Mouse (Mus musculus): Measurements from ENCODE around the gene Efna4.

The Efna4 gene

DNA sequence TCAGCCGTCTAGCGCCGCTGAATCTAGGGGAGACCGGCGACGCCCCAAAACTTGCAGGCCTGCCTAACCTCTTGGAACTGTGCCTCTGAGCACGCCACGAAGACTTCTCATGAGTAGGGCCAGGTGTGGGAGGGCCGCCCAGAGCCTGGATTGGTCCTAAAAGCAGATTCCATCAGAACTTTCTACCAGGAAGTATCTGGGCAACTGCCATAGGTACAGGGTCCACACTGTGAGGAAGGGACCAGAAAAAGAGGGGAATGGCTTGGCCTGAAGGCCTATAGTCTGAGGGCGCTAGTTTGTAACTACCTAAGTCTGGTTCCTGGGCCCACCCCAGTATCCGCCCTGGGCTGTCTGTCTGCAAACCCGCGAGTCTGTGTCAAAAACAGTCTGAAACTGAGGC, 6.3 kb downstream of the Efna4 start:
- DNase-seq (ENCODE audit: low read depth, low spot score), result no peak

GRCm38 (mm10) chr3:89330948-89331347, 6.9 kb downstream of the Efna4 start:
- DNase-seq (ENCODE audit: low read depth, low spot score), result no peak

- DNase-seq (ENCODE audit: low read depth, low spot score), result no peak
Observed at GRCm38 (mm10) chr3:89330346-89330745, 7.5 kb downstream of the Efna4 start.

DNA sequence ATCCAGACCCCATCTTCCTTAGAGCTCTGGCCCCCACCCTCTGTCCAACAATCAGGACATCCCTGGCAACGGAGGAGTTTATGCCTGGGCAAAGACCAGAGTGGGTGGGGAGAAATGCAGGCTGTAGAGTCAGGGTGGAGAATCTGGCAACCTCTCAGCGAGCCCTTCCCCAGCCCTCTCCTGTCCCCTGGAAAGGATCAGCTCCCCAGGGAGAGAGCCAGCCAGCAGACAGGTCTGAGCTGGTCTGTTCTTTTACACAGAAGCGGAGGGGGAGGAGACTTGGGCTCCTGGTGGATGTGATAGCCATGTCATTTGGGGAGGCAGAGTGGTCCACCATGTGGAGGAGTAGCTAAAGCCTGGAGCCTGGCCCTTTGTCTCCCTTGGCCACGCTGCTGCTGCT, 9.2 kb downstream of the Efna4 start:
- no peak for DNase-seq (ENCODE audit: low read depth, low spot score)

DNA sequence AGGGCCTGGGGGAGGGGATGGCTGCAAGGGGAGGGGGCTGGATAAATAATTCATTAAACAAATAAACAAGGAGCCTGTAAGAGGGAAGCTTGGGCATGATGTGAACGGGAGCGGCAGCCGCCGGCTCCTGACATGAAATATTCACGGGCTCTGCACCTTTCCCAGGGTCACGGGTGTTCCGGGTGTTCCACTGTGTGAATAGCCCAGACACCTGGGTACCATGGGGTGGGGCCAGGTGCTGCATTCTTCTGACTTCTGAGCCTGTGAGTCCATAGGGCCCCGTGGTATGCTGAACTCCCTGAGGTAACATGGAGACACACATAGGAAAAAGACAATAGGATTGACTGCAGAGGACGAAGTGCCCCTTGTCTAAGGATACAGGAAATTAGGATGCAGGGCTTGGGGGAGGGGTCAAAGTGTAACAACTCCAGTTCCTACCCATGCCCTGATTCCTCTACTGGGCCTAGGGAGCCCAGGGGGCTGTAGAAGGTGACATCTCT, 10.4 kb downstream of the Efna4 start:
- no peak for DNase-seq (ENCODE audit: low read depth, low spot score)

DNA sequence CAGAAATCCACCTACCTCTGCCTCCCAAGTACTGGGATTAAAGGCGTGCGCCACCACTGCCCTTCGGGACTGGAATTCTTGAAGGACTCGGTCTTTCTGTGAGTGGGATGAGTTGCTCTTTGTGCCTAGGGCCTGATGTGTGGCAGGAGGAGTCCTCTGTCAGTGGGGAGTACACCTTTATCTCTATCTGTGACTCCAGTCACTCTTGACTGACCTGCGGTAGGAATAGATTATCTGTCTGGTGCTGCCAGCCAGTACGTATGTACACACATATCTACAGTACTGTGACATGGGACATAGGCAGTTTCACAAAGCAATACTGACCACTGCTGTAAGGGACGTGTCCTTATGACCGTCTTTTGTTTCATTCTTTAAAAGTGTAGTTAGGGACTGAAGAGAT, 11.9 kb downstream of the Efna4 start:
- no peak for DNase-seq (ENCODE audit: low read depth, low spot score)

DNA sequence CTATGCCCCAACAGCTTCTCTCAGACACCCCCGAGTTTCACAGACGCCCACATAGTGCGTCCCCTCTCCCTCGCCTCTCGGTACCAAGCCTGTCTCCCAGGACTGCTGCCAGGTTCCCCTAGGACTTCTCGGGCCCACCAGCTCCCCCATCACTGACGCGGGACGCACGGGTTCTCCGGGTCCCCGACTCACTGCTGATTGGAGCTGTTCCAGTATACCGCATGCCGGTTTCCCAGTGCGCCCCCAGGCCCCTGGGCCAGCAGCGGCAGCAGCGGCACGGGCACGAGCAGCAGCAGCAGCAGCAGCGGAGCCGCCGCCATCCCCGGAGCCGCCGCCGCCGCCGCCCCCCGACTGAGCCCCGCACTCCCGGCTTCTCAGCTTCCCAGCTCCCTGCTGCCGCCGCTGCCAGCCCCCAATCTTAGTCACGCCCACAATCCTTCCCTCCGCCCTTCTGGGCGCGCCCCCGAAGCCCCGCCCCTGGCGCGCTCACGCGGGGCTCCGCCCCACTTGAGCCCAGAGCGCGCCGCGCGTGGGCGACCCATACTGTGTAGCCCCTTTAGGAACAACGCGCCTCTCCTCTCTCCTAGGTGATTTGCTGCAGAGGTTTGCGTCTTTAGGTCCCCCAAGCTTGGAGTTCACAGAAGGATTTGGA, 15.2 kb downstream of the Efna4 start, which contains the start of gene Efna3:
TSS of gene Efna3 (minus strand) at position 452 of the 652 bp plus-strand sequence.
- no peak for DNase-seq (ENCODE audit: low read depth, low spot score)

DNA sequence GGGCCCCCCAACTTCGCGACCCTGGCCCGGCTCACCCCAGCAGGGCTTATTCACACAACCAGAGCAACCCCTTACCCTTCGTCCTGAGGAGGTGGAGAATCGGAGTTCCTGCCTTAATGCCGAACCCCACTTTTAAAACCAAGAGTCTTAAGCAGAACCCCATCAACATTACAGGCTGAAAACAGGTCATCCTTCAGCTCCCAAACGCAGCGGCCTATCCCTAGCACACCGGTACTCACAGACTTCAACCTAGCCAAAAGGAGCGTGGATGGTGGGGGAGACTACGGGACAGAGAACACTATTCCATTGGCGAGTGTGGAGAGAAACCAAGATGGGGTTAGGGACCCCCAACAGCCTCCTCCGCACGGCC, 15.7 kb downstream of the Efna4 start:
- no peak for DNase-seq (ENCODE audit: low read depth, low spot score)

DNA sequence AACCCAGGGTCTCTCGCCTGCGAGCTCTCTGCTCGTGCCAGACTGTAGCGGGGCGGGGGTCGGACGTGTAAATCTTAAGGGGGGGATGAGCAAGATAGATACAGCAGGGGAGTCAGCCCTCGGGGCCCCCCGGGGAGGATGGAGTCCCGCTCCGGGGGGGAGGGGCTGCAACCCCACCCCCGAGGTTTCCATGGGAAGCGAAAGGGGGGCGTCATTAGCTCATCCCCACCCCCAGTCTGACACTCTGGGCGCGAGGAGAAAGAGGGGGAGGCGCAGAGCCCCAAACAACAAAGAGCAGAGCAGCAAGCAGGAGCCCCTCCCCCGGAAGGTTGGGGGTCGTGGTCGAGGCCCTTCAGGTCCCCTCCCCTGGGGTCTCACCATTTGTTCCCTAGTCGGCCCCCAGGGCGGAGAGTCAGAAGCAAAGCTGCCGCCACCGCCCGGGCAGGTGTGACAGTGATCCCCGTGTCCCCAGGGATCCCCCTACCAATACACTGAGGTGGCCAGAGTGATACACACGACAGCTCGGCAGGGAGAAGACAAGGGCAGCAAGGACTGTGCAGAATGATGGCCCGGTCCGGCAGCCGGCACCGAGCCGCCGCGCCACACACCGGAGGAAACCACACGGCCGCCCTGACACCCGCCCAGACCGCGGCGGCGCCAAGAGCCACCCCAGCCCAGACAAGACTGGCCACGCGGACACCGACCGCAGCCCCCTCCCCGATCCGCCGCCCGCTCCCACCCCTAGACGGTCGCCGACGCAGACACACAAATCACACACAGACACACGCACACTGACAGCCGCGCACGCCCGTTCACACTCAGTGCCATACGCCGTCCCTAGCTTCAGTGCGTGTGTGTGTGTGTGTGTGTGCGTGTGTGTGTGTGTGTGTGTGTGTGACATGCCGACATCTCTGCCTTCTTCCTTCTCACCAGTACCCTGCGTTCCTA, 16.4 kb downstream of the Efna4 start:
- no peak for DNase-seq (ENCODE audit: low read depth, low spot score)

DNA sequence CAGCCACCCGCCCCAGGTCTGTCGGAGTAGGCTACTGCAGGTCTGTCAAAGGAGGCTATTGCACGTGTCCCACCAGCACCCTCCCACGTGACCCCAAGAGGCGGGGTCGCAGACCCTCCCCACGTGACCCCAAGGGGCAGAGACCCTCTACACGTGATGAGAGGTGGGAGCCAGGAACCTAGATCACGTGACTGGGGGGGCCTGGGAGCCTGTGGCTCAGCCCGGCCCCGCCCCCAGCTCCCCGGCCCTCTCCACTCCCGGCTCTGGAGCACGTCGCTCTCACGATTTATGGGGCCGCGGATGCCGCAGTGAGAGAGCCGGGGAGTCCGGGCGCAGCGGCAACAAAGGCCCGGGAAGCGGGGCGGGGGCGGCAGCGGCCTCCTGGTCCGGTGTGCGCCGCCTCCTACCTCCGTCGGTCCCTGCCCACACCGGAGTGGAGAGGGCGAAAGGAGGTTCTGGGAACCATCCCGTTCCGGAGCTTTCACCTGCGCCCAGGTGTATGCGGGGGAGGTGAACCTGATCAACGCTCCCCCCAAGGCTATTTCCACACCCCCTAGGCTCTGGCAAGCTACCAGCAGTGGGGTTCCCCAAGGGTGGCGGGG, 17.1 kb downstream of the Efna4 start:
- DNase-seq (ENCODE audit: low read depth, low spot score), result no peak

- DNase-seq (ENCODE audit: low read depth, low spot score), result no peak
Observed at GRCm38 (mm10) chr3:89319591-89320350, 18.1 kb downstream of the Efna4 start.

GRCm38 (mm10) chr3:89318971-89319590, 18.7 kb downstream of the Efna4 start:
- DNase-seq (ENCODE audit: low read depth, low spot score), result no peak

DNA sequence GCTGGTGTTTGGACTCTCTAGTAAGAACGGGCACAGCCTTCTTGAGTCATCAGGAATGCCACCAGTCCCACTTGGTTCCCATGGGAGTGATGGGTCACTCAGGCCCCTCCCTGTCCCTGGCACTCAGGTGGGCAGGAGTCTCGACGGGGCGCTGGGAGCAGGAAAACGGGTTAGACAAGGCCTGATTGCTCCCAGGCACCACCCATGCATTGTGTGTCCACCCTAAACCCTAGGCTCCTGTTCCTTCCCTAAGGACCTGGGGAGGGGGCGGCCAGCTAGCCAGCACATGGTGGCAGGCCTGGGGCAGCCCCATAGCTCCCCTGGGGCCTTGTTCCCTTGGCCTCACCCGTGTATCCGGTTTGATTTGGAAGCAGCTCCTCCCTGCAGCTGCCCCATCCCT, 19.5 kb downstream of the Efna4 start:
- no peak for DNase-seq (ENCODE audit: low read depth, low spot score)

DNA sequence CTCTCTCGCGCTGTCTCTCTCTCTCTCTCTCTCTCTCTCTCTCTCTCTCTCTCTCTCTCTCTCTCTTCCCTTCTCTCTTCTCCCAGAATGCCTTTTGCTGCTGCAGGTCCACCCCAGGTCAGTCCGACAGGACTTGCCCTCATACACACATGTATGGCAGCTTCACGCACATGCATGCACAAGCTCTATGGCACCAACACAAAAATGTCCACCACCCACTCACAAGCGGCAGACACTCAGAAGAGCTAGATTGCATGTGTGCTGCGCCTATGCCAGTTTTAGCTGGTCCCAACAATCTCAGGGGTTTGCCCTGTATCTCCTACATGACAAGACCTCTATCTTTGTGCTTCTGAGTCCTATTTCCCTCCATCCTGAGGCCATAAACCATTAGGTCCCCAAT, 20.6 kb downstream of the Efna4 start:
- DNase-seq (ENCODE audit: low read depth, low spot score), result no peak

DNA sequence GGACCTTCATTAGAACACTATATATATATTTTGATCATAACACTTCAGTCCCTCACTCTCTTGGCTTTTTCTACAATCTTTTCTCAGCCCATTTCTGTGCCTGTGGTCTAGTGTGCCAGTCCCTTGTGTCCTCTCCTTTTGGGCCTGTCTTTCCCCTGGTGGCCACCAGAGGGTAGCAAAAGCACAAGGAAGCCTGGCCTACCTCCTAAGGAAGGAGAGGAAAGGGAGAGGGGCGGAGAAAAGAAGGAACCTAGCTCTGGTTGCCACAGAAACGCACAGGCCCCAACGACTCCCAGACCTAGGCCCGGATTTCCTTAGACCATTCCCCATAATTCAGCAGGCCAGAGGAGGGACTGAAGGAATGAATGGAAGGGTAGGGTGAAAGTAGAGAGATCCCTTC, 21.0 kb downstream of the Efna4 start:
- DNase-seq (ENCODE audit: low read depth, low spot score), result peak; percentile 52

GRCm38 (mm10) chr3:89315930-89316831, 21.6 kb downstream of the Efna4 start:
- DNase-seq (ENCODE audit: low read depth, low spot score), result no peak

- peak; percentile 28 for DNase-seq (ENCODE audit: low read depth, low spot score)
Observed at GRCm38 (mm10) chr3:89315195-89315929, 22.5 kb downstream of the Efna4 start.

DNA sequence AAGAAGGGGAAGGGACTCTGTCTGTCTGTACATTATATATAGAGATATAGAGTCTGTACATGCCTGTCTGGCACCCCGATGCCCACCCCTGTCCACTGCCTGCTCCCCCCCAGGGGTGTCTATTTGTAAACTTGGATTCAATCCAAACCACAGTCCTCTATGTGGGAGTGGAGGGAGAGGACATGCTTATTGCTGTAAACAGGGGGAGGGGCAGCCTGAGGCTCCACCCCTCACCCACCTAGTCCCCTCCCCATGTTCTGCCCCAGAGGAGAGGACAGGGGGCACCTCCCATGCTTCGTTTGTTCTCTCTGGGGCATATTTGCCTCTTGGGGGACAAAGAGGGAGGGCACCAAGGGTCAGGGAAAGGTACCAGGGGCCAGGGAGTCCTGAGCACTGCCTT, 23.0 kb downstream of the Efna4 start:
- DNase-seq (ENCODE audit: low read depth, low spot score), result no peak

DNA sequence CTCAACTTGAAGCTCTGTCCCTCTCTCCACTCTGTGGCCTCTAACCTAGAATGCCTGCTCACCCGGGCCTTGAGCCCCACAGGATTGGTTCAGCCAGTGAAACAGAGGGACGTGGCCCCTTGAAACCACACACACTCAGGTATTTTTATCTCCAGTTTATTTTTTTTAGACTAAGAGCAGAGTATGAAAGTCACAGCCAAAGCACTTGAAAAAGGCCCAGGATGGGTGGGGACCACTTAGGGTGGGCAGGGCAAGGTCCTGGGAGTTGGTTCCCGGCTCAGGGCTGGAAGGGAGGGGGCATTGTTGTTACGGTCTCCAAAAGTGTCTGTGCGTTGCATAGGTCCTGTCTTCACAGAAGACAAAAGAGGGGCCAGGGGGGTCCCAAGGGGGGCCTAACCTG, 23.5 kb downstream of the Efna4 start:
- no peak for DNase-seq (ENCODE audit: low read depth, low spot score)

All from c-Kit-negative CD71-positive TER-119-positive erythroid progenitor cells, embryonic 14.5 days (primary cell).